Mouse (Mus musculus): ENCODE results near the gene Cyth4.

GRCm38 (mm10) chr15:78605371-78605791 lies 8.5 kb downstream of the Cyth4 start:
- TF ChIP-seq GATA1 (IDR thresholded peaks at IDR 0.05; ENCODE audit: borderline replicate concordance, low read length) = no peak
- TF ChIP-seq FLI1 (IDR thresholded peaks at IDR 0.05; ENCODE audit: low read length) = no peak

Data from megakaryocyte, embryonic 14.5 days (primary cell).